Mouse (Mus musculus) kidney, postnatal 36 days (tissue): ENCODE data around the gene Pex26.

Experiments used
- DNase-seq, 2 experiments: peaks; one replicate each; pipeline ENCODE4 v3.0.0; 2021 to 2022; ENCODE audit warnings: mixed read lengths in 2 of 2

The Pex26 gene

GRCm38 (mm10) chr6:121183414-121184173, at the start of gene Pex26:
Gene Pex26, plus strand, starts transcription at chr6:121183667.
- DNase-seq = peak; percentile 91 to 93

- no peak for DNase-seq
These were observed 49.2 kb upstream of the Pex26 start for GRCm38 (mm10) chr6:121134249-121134648.

- DNase-seq = no peak
These were observed 48.6 kb upstream of the Pex26 start for GRCm38 (mm10) chr6:121134884-121135283.

GRCm38 (mm10) chr6:121137222-121137621, 46.2 kb upstream of the Pex26 start:
- no peak for DNase-seq

GRCm38 (mm10) chr6:121138338-121139040, 45.0 kb upstream of the Pex26 start:
- DNase-seq = no peak

GRCm38 (mm10) chr6:121139271-121139670, 44.2 kb upstream of the Pex26 start:
- DNase-seq = no peak

GRCm38 (mm10) chr6:121142298-121142697, 41.2 kb upstream of the Pex26 start:
- DNase-seq = no peak

- peak; percentile 77 to 88 for DNase-seq
These were observed 40.0 kb upstream of the Pex26 start for GRCm38 (mm10) chr6:121143439-121143838.

GRCm38 (mm10) chr6:121144066-121144465, 39.4 kb upstream of the Pex26 start:
- peak; percentile 90 to 92 for DNase-seq

GRCm38 (mm10) chr6:121145010-121145604, 38.4 kb upstream of the Pex26 start:
- DNase-seq = no peak

GRCm38 (mm10) chr6:121145906-121146305, 37.6 kb upstream of the Pex26 start:
- DNase-seq = no peak

GRCm38 (mm10) chr6:121146798-121147197, 36.7 kb upstream of the Pex26 start:
- DNase-seq = peak in 1 of 2 experiments; percentile 42

- DNase-seq = no peak
These were observed 35.1 kb upstream of the Pex26 start for GRCm38 (mm10) chr6:121148360-121148759.

GRCm38 (mm10) chr6:121149420-121149819, 34.0 kb upstream of the Pex26 start:
- no peak for DNase-seq

- DNase-seq = no peak
These were observed 33.3 kb upstream of the Pex26 start for GRCm38 (mm10) chr6:121150126-121150525.

- DNase-seq = peak; percentile 58 to 67
These were observed 31.7 kb upstream of the Pex26 start for GRCm38 (mm10) chr6:121151732-121152131.

- DNase-seq = no peak
These were observed 30.3 kb upstream of the Pex26 start for GRCm38 (mm10) chr6:121153177-121153576.

GRCm38 (mm10) chr6:121154451-121155300, 28.8 kb upstream of the Pex26 start:
- DNase-seq = no peak

GRCm38 (mm10) chr6:121156030-121156429, 27.4 kb upstream of the Pex26 start:
- DNase-seq = peak; percentile 26 to 28

GRCm38 (mm10) chr6:121159616-121160015, 23.9 kb upstream of the Pex26 start:
- DNase-seq = no peak

GRCm38 (mm10) chr6:121160126-121160525, 23.3 kb upstream of the Pex26 start:
- no peak for DNase-seq

GRCm38 (mm10) chr6:121162616-121163015, 20.9 kb upstream of the Pex26 start:
- no peak for DNase-seq

- peak; percentile 58 to 87 for DNase-seq
These were observed 17.3 kb upstream of the Pex26 start for GRCm38 (mm10) chr6:121166098-121166552.
